Mouse (Mus musculus): ENCODE measurements around the gene Nav3. TPM values are rescaled to one million over a fixed set of nuclear protein-coding genes. Genes with fewer than 3 reads are reported as not detected.

Nav3 gene
- total RNA-seq, 4 experiments from 2014 or later: 1.2 to 5.4 (median 3.3) TPM

GRCm38 (mm10) chr10:109905649-109906412 lies 550.2 kb downstream of the Nav3 start:
- no peak for DNase-seq

- DNase-seq: no peak
These were observed 551.2 kb downstream of the Nav3 start for GRCm38 (mm10) chr10:109904841-109905240.

- no peak for DNase-seq
These were observed 552.1 kb downstream of the Nav3 start for GRCm38 (mm10) chr10:109903701-109904555.

GRCm38 (mm10) chr10:109903241-109903640 lies 552.8 kb downstream of the Nav3 start:
- no peak for DNase-seq

GRCm38 (mm10) chr10:109889171-109889475 lies 566.9 kb downstream of the Nav3 start:
- no peak for DNase-seq

GRCm38 (mm10) chr10:109888355-109889170 lies 567.4 kb downstream of the Nav3 start:
- DNase-seq: no peak

- no peak for DNase-seq
These were observed 568.8 kb downstream of the Nav3 start for GRCm38 (mm10) chr10:109887160-109887559.

- DNase-seq: no peak
These were observed 579.9 kb downstream of the Nav3 start for GRCm38 (mm10) chr10:109876107-109876506.

- DNase-seq: no peak
These were observed 580.6 kb downstream of the Nav3 start for GRCm38 (mm10) chr10:109875312-109875830.

GRCm38 (mm10) chr10:109874652-109875311 lies 581.2 kb downstream of the Nav3 start:
- no peak for DNase-seq

GRCm38 (mm10) chr10:109866063-109866462 lies 589.9 kb downstream of the Nav3 start:
- DNase-seq: no peak

- DNase-seq: no peak
These were observed 590.6 kb downstream of the Nav3 start for GRCm38 (mm10) chr10:109865391-109865790.

- no peak for DNase-seq
These were observed 591.3 kb downstream of the Nav3 start for GRCm38 (mm10) chr10:109864708-109865107.

GRCm38 (mm10) chr10:109861275-109861674 lies 594.7 kb downstream of the Nav3 start:
- DNase-seq: no peak

GRCm38 (mm10) chr10:109858568-109858967 lies 597.4 kb downstream of the Nav3 start:
- no peak for DNase-seq

GRCm38 (mm10) chr10:109852392-109852791 lies 603.6 kb downstream of the Nav3 start:
- no peak for DNase-seq

GRCm38 (mm10) chr10:109847631-109848030 lies 608.4 kb downstream of the Nav3 start:
- DNase-seq: no peak

- no peak for DNase-seq
These were observed 612.3 kb downstream of the Nav3 start for GRCm38 (mm10) chr10:109843661-109844060.

- no peak for DNase-seq
These were observed 623.2 kb downstream of the Nav3 start for GRCm38 (mm10) chr10:109832768-109833291.

- no peak for DNase-seq
These were observed 649.1 kb downstream of the Nav3 start for GRCm38 (mm10) chr10:109806782-109807493.

- no peak for DNase-seq
These were observed 652.6 kb downstream of the Nav3 start for GRCm38 (mm10) chr10:109803441-109803840.
